Mouse (Mus musculus) liver, adult 2 months (tissue): Measurements from ENCODE around the gene Fblim1.

Experiments
- CTCF ChIP-seq: fragments of 200-500 bp; IDR thresholded peaks from 2 replicates; pipeline ENCODE4 v1.5.1; 2011; ENCODE audit warnings: low read depth, low read length, control low read depth
- POLR2A ChIP-seq: fragments of 200-500 bp; IDR thresholded peaks from 2 replicates; pipeline ENCODE4 v1.6.1; 2011; ENCODE audit warnings: low read length, control low read depth; ENCODE audit not compliant: insufficient read depth; ENCODE audit errors: extremely low read depth

- TF ChIP-seq CTCF, result no peak
- TF ChIP-seq POLR2A, result no peak
These were observed 46.6 kb downstream of the Fblim1 start for GRCm38 (mm10) chr4:141559131-141559897.
